ENCODE assay signal across 10 mouse cellular contexts in genomic region chr6:131293916-131294315, GRCm38 (mm10). TPM values are rescaled to one million over a fixed set of nuclear protein-coding genes. Genes with fewer than 3 reads are reported as not detected.
A peak's percentile ranks its signal among the peaks of the same experiment; 100 is the strongest.
DNase-seq lines count a peak whose midpoint lies in the region; ATAC-seq and TF ChIP-seq lines count a peak whose summit lies in the region.
"Had no signal": no experiment of that assay in that cellular context is flagged by ENCODE, and none has a peak within 500 bp of the region (broad histone marks: within the 10 kb centered on the region; RNA-seq: fewer than 3 reads in every experiment).

No protein-coding gene starts in this region.

- WGBS in embryonic facial prominence, embryonic 10.5 days: 91% methylated on average over 5 of the region's 5 CpGs
- WGBS in large intestine, adult 2 months: 25% methylated on average over 5 of the region's 5 CpGs
- WGBS in neural tube, embryonic 15.5 days: 95% methylated on average over 5 of the region's 5 CpGs

- TF ChIP-seq CTCF in layer of hippocampus, adult 2 months (conservative IDR thresholded peaks at IDR 0.05): no peak

- H3K9ac ChIP-seq in neural tube, embryonic 15.5 days (replicated peaks): no peak overlapping the region

- no peak for ATAC-seq in neural tube, embryonic 15.5 days (ENCODE audit: low FRiP score)

- peaks cover 8% of the 10 kb centered on the region for H3K4me1 ChIP-seq in embryonic facial prominence, embryonic 10.5 days
- peaks cover 17% of the 10 kb centered on the region for H3K4me1 ChIP-seq in neural tube, embryonic 15.5 days

- no peak for DNase-seq in layer of hippocampus, adult 2 months (ENCODE audit: low spot score in 2 of 2)
- DNase-seq in layer of hippocampus, adult 11-12 months (ENCODE audit: low spot score): no peak
- no peak for DNase-seq in embryonic facial prominence, embryonic 10.5 days (ENCODE audit: low spot score)
- peak; percentile 76 for DNase-seq in large intestine, adult 2 months (ENCODE audit: low read depth, low spot score)
- no peak for DNase-seq in layer of hippocampus, adult 9-11 months
- DNase-seq in retina, embryonic 14.5 days (ENCODE audit: low spot score): no peak
- no peak for DNase-seq in left cerebral cortex, adult 18-20 months (ENCODE audit: low spot score in 2 of 2)
- DNase-seq: lung, postnatal 36 days; retina, postnatal 1 day had no signal

- H3K27ac ChIP-seq in layer of hippocampus, adult 2 months: peak overlapping the region; percentile 85
- no peak overlapping the region for H3K27ac ChIP-seq in embryonic facial prominence, embryonic 10.5 days (replicated peaks)
- no peak overlapping the region for H3K27ac ChIP-seq in neural tube, embryonic 15.5 days (replicated peaks)

- no peaks in the 10 kb centered on the region for H3K36me3 ChIP-seq in embryonic facial prominence, embryonic 10.5 days (replicated peaks)
- no peaks in the 10 kb centered on the region for H3K36me3 ChIP-seq in neural tube, embryonic 15.5 days

- H3K27me3 ChIP-seq in embryonic facial prominence, embryonic 10.5 days (replicated peaks; ENCODE audit: low read depth, poor library complexity, severe bottlenecking): no peaks in the 10 kb centered on the region
- H3K27me3 ChIP-seq in neural tube, embryonic 15.5 days (replicated peaks): no peaks in the 10 kb centered on the region

- no peaks in the 10 kb centered on the region for H3K9me3 ChIP-seq in embryonic facial prominence, embryonic 10.5 days
- no peaks in the 10 kb centered on the region for H3K9me3 ChIP-seq in neural tube, embryonic 15.5 days (replicated peaks)

- H3K4me2 ChIP-seq in neural tube, embryonic 15.5 days: peak overlapping the region; percentile 69

- H3K4me3 ChIP-seq in layer of hippocampus, adult 2 months: peak overlapping the region; percentile 93
- H3K4me3 ChIP-seq in embryonic facial prominence, embryonic 10.5 days: peak overlapping the region; percentile 77
- no peak overlapping the region for H3K4me3 ChIP-seq in neural tube, embryonic 15.5 days (replicated peaks)

RNA-seq across cellular contexts. Expression of gene Magohb, which starts 0.9 kb away (rescaled TPM):
- 10 to 100 TPM; 11.9 to 15.7 TPM for total RNA-seq in layer of hippocampus, adult 2 months (2021)
- 54.8 and 57.9 TPM in 2 replicates for polyA plus RNA-seq in embryonic facial prominence, embryonic 10.5 days (2016; fragmentation: Nextera tagmentation; extraction: Ambion mirVana)
- polyA plus RNA-seq in large intestine, adult 2 months (2012; rRNA removed): 3.0 and 3.3 TPM in 2 replicates
- polyA plus RNA-seq in neural tube, embryonic 15.5 days (2015; fragmentation: Nextera tagmentation; extraction: Ambion mirVana): 38.8 and 41.8 TPM in 2 replicates
- total RNA-seq in left cerebral cortex, adult 18-20 months (2021): 10 to 100 TPM in 1 of 2 experiments, 1 to 10 TPM in 1; 8.5 to 11.3 TPM

RNA-seq across cellular contexts. Expression of gene Klra2, which starts 46.8 kb away (rescaled TPM):
- total RNA-seq in layer of hippocampus, adult 2 months (2021): under 1 TPM; 0.22 to 0.90 TPM
- polyA plus RNA-seq in embryonic facial prominence, embryonic 10.5 days (2016; fragmentation: Nextera tagmentation; extraction: Ambion mirVana): not detected in 2 replicates
- polyA plus RNA-seq in large intestine, adult 2 months (2012; rRNA removed): 0.52 and 0.64 TPM in 2 replicates
- not detected in 2 replicates for polyA plus RNA-seq in neural tube, embryonic 15.5 days (2015; fragmentation: Nextera tagmentation; extraction: Ambion mirVana)
- total RNA-seq in left cerebral cortex, adult 18-20 months (2021): under 1 TPM; 0.58 to 0.61 TPM

RNA-seq across cellular contexts. Expression of gene Styk1, which starts 59.5 kb away (rescaled TPM):
- under 1 TPM; 0.52 to 0.67 TPM for total RNA-seq in layer of hippocampus, adult 2 months (2021)
- 0.56 and 0.67 TPM in 2 replicates for polyA plus RNA-seq in embryonic facial prominence, embryonic 10.5 days (2016; fragmentation: Nextera tagmentation; extraction: Ambion mirVana)
- polyA plus RNA-seq in large intestine, adult 2 months (2012; rRNA removed): 40.8 and 66.7 TPM in 2 replicates
- 4.2 and 5.4 TPM in 2 replicates for polyA plus RNA-seq in neural tube, embryonic 15.5 days (2015; fragmentation: Nextera tagmentation; extraction: Ambion mirVana)
- total RNA-seq in left cerebral cortex, adult 18-20 months (2021): under 1 TPM; 0.21 to 0.46 TPM
